ENCODE assay signal across 21 mouse cellular contexts in the genomic region with DNA sequence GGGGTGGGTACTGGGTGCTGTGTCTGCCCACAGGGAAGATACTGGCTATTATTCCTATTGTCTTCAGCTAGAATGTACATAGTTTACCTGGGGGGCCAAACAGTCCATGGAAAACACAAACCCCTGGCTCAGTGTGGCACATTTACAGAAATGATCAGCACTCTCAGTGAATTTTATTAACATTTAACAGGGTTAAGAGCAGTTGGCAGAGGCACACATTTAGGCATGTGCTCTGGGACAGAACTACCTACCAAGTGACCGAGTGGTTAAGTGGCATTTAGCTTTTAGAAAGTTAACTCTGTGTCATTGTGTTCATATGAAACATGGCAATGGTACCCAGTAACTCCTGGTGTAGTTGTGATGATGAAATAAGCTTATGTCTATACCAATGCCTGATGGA.
DNase-seq lines count a peak whose midpoint lies in the region; ATAC-seq and TF ChIP-seq lines count a peak whose summit lies in the region.
"Had no signal": no experiment of that assay in that cellular context is flagged by ENCODE, and none has a peak within 500 bp of the region (broad histone marks: within the 10 kb centered on the region; RNA-seq: fewer than 3 reads in every experiment).

No protein-coding gene starts in this region.

- no peaks in the 10 kb centered on the region for H3K9me3 ChIP-seq in kidney, embryonic 15.5 days (replicated peaks)
- no peaks in the 10 kb centered on the region for H3K9me3 ChIP-seq in liver, postnatal 0 days (ENCODE audit: low read length)
- H3K9me3 ChIP-seq: forebrain, embryonic 10.5 days; forebrain, embryonic 13.5 days; hindbrain, embryonic 13.5 days had no signal

- ATAC-seq in kidney, embryonic 15.5 days (replicated peaks; ENCODE audit: low FRiP score), result no peak
- no peak for ATAC-seq in liver, postnatal 0 days
- ATAC-seq: activated CD4-positive, CD25-positive, alpha-beta regulatory T cell, adult 4 months; forebrain, embryonic 13.5 days; forebrain, postnatal 0 days had no signal

- no peak overlapping the region for H3K9ac ChIP-seq in kidney, embryonic 15.5 days
- H3K9ac ChIP-seq in liver, postnatal 0 days (replicated peaks), result no peak overlapping the region
- H3K9ac ChIP-seq: forebrain, embryonic 13.5 days; forebrain, postnatal 0 days; hindbrain, embryonic 13.5 days had no signal

- no peak overlapping the region for H3K4me3 ChIP-seq in kidney, embryonic 15.5 days (replicated peaks)
- H3K4me3 ChIP-seq in liver, postnatal 0 days (ENCODE audit: low read depth, low read length), result no peak overlapping the region
- H3K4me3 ChIP-seq: forebrain, embryonic 10.5 days; forebrain, embryonic 13.5 days; gastrocnemius, adult 2 months; hindbrain, embryonic 13.5 days had no signal

- DNase-seq in kidney, adult 11 months, result peak; percentile 65
- peak; percentile 65 to 66 for DNase-seq in kidney, adult 8-10 months
- DNase-seq in kidney, postnatal 4 days, result no peak
- no peak for DNase-seq in liver, postnatal 0 days
- DNase-seq in liver, result no peak
- no peak for DNase-seq in adrenal gland, adult 8-10 months
- DNase-seq: adrenal gland, postnatal 10 days; adrenal gland, postnatal 36 days; cerebellum, adult 18-20 months; cerebellum, adult 9-10 months; cerebellum, postnatal 14 days; forebrain, postnatal 0 days; gastrocnemius, adult 2 months; gastrocnemius, postnatal 14 days; heart, adult 11 months had no signal

- no peak overlapping the region for H3K27ac ChIP-seq in kidney, embryonic 15.5 days
- H3K27ac ChIP-seq in liver, postnatal 0 days (ENCODE audit: low read depth), result 0 out of 2 replicates have a peak overlapping the region, but pooled peaks have one; percentile 7
- H3K27ac ChIP-seq: forebrain, embryonic 10.5 days; forebrain, embryonic 13.5 days; gastrocnemius, adult 2 months; hindbrain, embryonic 13.5 days had no signal

- TF ChIP-seq CTCF in liver, postnatal 0 days (IDR thresholded peaks at IDR 0.05; ENCODE audit: low read depth), result no peak

- no peaks in the 10 kb centered on the region for H3K36me3 ChIP-seq in kidney, embryonic 15.5 days
- no peaks in the 10 kb centered on the region for H3K36me3 ChIP-seq in liver, postnatal 0 days (replicated peaks; ENCODE audit: insufficient read depth, low read length)
- H3K36me3 ChIP-seq: forebrain, embryonic 10.5 days; hindbrain, embryonic 13.5 days had no signal

- no peak overlapping the region for H3K4me2 ChIP-seq in kidney, embryonic 15.5 days
- H3K4me2 ChIP-seq in liver, postnatal 0 days (ENCODE audit: low read depth, low read length), result no peak overlapping the region
- H3K4me2 ChIP-seq: forebrain, embryonic 13.5 days; heart, embryonic 11.5 days; hindbrain, embryonic 13.5 days had no signal

- H3K4me1 ChIP-seq in kidney, embryonic 15.5 days, result peaks cover 8% of the 10 kb centered on the region; the same call in 1 of the 2 replicates
- H3K4me1 ChIP-seq in liver, postnatal 0 days (ENCODE audit: insufficient read depth), result peaks cover 2% of the 10 kb centered on the region; the same call in 1 of the 2 replicates
- H3K4me1 ChIP-seq: forebrain, embryonic 10.5 days; forebrain, embryonic 13.5 days; hindbrain, embryonic 13.5 days had no signal

- 90% methylated on average over 1 of the region's 1 CpGs for WGBS in kidney, embryonic 15.5 days
- 71% methylated on average over 1 of the region's 1 CpGs for WGBS in liver, postnatal 0 days (ENCODE audit: insufficient replicate concordance)

- no peaks in the 10 kb centered on the region for H3K27me3 ChIP-seq in kidney, embryonic 15.5 days
- H3K27me3 ChIP-seq in liver, postnatal 0 days (ENCODE audit: insufficient read depth, low read length), result no peaks in the 10 kb centered on the region
- H3K27me3 ChIP-seq: forebrain, embryonic 13.5 days; hindbrain, embryonic 13.5 days had no signal

- TF ChIP-seq EP300 in liver, postnatal 0 days (IDR thresholded peaks at IDR 0.05; ENCODE audit: low read depth), result no peak

Comparison
In these comparisons a context has a peak if more than half of its experiments do, and no peak if none do; other contexts are left out.
1. DNase-seq: peak in kidney, adult 11 months (single experiment) and kidney, adult 8-10 months (2 of 2); none in kidney, postnatal 4 days (0 of 2), liver, postnatal 0 days (single experiment), liver (single experiment) and adrenal gland, adult 8-10 months (single experiment).